Mouse (Mus musculus) bone marrow, adult 2 months (tissue): ENCODE measurements around the gene Car14.

Source experiments
- CTCF ChIP-seq: fragments of 200-500 bp; IDR thresholded peaks from 2 replicates; pipeline ENCODE4 v1.5.1; 2011; ENCODE audit warnings: low read length, control low read depth; ENCODE audit not compliant: control insufficient read depth, insufficient read depth
- POLR2A ChIP-seq: fragments of 200-500 bp; IDR thresholded peaks from 2 replicates; pipeline ENCODE4 v1.6.1; 2011; ENCODE audit warnings: low read depth, mild to moderate bottlenecking, control low read depth, low read length, borderline replicate concordance; ENCODE audit not compliant: control insufficient read depth

DNA sequence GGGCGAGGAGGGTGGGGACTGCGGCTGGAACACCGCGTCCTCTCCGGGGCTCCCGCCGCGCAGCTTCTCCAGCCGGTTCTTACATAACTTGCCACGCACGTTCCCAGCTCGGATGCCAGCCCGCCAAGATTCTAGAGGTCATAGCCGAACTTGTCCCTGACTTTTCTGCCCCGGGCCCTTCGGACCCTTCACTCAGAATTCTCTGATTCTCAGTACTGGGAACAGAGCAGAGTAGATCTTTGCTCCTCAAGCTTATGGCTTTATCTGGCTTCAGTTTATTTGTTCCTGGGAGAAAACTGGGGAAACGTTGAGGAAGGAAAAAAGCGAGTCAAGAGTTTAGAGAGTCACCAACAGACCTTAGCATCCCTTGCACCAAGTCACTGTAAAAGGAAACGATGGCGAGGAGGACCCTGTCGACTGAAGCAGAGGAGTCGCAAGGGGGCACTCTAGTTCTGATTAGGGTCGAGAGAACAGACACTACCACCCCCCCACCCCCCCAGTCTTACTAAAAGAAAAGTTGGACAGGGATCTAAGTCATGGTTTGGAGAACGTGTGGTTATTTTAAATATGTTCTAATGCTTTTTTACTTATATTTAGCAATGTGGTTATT is 21.6 kb downstream of the Car14 start:
- TF ChIP-seq CTCF (peak; percentile 39; the same call in 1 of the 2 replicates), POLR2A (no peak)
